Mouse (Mus musculus) lung, adult 2 months (tissue): ENCODE measurements around the gene Fam189b. TPM values are rescaled to one million over a fixed set of nuclear protein-coding genes. Genes with fewer than 3 reads are reported as not detected.

Experiments used
- DNase-seq: peaks from one replicate; pipeline ENCODE4 v3.0.0; 2022
- H3K4me1 ChIP-seq: fragments of 200-500 bp; 2 replicates; pipeline ENCODE4 v1.6.1; 2011; ENCODE audit warnings: low read length; ENCODE audit not compliant: control insufficient read depth, insufficient read depth
- H3K4me3 ChIP-seq: fragments of 200-500 bp; replicated peaks from 2 replicates; pipeline ENCODE3; 2011; ENCODE audit warnings: low read depth, mild to moderate bottlenecking, control low read depth, low read length; ENCODE audit errors: extremely low read depth
- CTCF ChIP-seq: fragments of 200-500 bp; IDR thresholded peaks from 2 replicates; pipeline ENCODE4 v1.5.1; 2011; ENCODE audit warnings: mild to moderate bottlenecking, low read length, control low read depth; ENCODE audit not compliant: insufficient read depth
- POLR2A ChIP-seq: fragments of 200-500 bp; IDR thresholded peaks from 2 replicates; pipeline ENCODE4 v1.6.1; 2011; ENCODE audit warnings: low read depth, mild to moderate bottlenecking, control low read depth, low read length, borderline replicate concordance; ENCODE audit errors: extremely low read depth
- WGBS: fragments of 180-500 bp; shearing (Covaris S2); methylation state at CpG from one replicate; pipeline ENCODE4 v1.1.7; 2018; 5-methylcytosine and 5-hydroxymethylcytosine counted together
- polyA plus RNA-seq: library from polyadenylated mRNA; depleted of rRNA; stranded (reverse); fragments of >200 nt; gene quantifications from 2 replicates; pipeline ENCODE4 v1.2.3, GENCODE M21; 2012

Fam189b gene
- polyA plus RNA-seq, 1 experiment, result 39.0 TPM

GRCm38 (mm10) chr3:89225321-89225815 is 42.4 kb downstream of the Fam189b start:
- no peak overlapping the region for H3K4me3 ChIP-seq
- WGBS, result 65% methylated on average over 12 of the region's 12 CpGs

GRCm38 (mm10) chr3:89225918-89226317 is 43.0 kb downstream of the Fam189b start:
- H3K4me1 ChIP-seq, result peaks cover 4% of the 10 kb centered on the region; the same call in 1 of the 2 replicates
- 54% methylated on average over 4 of the region's 4 CpGs for WGBS
- no peak for DNase-seq
- H3K4me3 ChIP-seq, result no peak overlapping the region
- TF ChIP-seq CTCF (no peak), POLR2A (no peak)

More at GRCm38 (mm10) chr3:89225321-89225815, 42.4 kb downstream of the Fam189b start:
- TF ChIP-seq CTCF (no peak), POLR2A (no peak)
- no peak for DNase-seq
- H3K4me1 ChIP-seq, result peaks cover 4% of the 10 kb centered on the region; the same call in 1 of the 2 replicates

GRCm38 (mm10) chr3:89226361-89226760 is 43.4 kb downstream of the Fam189b start:
- Histone ChIP-seq H3K4me1 (peaks cover 4% of the 10 kb centered on the region; the same call in 1 of the 2 replicates), H3K4me3 (no peak overlapping the region)
- WGBS, result 59% methylated on average over 11 of the region's 11 CpGs
- TF ChIP-seq POLR2A (no peak), CTCF (no peak)
- no peak for DNase-seq

- peak within 1 kb of the TSS; percentile 55 for H3K4me3 ChIP-seq
- DNase-seq, result peak; percentile 20
- WGBS, result 7% methylated on average over 19 of the region's 21 CpGs
- TF ChIP-seq POLR2A (no peak), CTCF (no peak)
- H3K4me1 ChIP-seq, result peaks cover 4% of the 10 kb centered on the region; the same call in 1 of the 2 replicates
Measured at GRCm38 (mm10) chr3:89226900-89227299, 44.0 kb downstream of the Fam189b start, which contains the start of gene Mtx1. Mtx1 (minus strand) TSS chr3:89227088.

- H3K4me3 ChIP-seq, result peak overlapping the region; percentile 55
- H3K4me1 ChIP-seq, result peaks cover 4% of the 10 kb centered on the region; the same call in 1 of the 2 replicates
- TF ChIP-seq CTCF, result no peak
- TF ChIP-seq POLR2A, result peak; percentile 69; the same call in 1 of the 2 replicates
- WGBS, result 6% methylated on average over 41 of the region's 41 CpGs
- DNase-seq, result peak; percentile 91
Measured at GRCm38 (mm10) chr3:89227307-89228179, 44.6 kb downstream of the Fam189b start.

- Histone ChIP-seq H3K4me1 (peaks cover 4% of the 10 kb centered on the region; the same call in 1 of the 2 replicates), H3K4me3 (peak overlapping the region; percentile 59)
- TF ChIP-seq CTCF (peak; percentile 76), POLR2A (peak; percentile 52; the same call in 1 of the 2 replicates)
- peak; percentile 92 for DNase-seq
- under 1% methylated on average over 20 of the region's 20 CpGs for WGBS
Measured at GRCm38 (mm10) chr3:89228180-89228549, 45.2 kb downstream of the Fam189b start.

- peak; percentile 71 for DNase-seq
- no peak for TF ChIP-seq CTCF
- TF ChIP-seq POLR2A, result peak; percentile 97; the same call in 1 of the 2 replicates
- H3K4me1 ChIP-seq, result peaks cover 10% of the 10 kb centered on the region; the same call in 1 of the 2 replicates
- H3K4me3 ChIP-seq, result peak within 1 kb of the TSS; percentile 59
- WGBS, result 38% methylated on average over 10 of the region's 10 CpGs
Measured at GRCm38 (mm10) chr3:89228836-89229235, 45.9 kb downstream of the Fam189b start, which contains the start of gene Muc1. Muc1 (plus strand) TSS chr3:89229057.

GRCm38 (mm10) chr3:89229276-89229675 is 46.3 kb downstream of the Fam189b start:
- H3K4me1 ChIP-seq, result peaks cover 13% of the 10 kb centered on the region; the same call in 1 of the 2 replicates
- no peak for DNase-seq
- peak overlapping the region; percentile 59 for H3K4me3 ChIP-seq
- 59% methylated on average over 4 of the region's 4 CpGs for WGBS
- no peak for TF ChIP-seq POLR2A
- TF ChIP-seq CTCF, result no peak

GRCm38 (mm10) chr3:89230561-89230960 is 47.6 kb downstream of the Fam189b start:
- WGBS, result 64% methylated on average over 2 of the region's 2 CpGs
- peaks cover 13% of the 10 kb centered on the region; the same call in 1 of the 2 replicates for H3K4me1 ChIP-seq
- TF ChIP-seq CTCF, result no peak
- DNase-seq, result peak; percentile 18
- H3K4me3 ChIP-seq, result peak overlapping the region; percentile 43
